Mouse (Mus musculus) spleen, embryonic (tissue): ENCODE results near the gene Dydc2.

ENCODE experiments used
- CTCF ChIA-PET: fragments of 350-600 bp; sonication (Branson Sonifier 250); formaldehyde crosslinking; loops from one replicate; lab custom pipeline; 2022; lab: Charles Lee

Dydc2 gene

DNA sequence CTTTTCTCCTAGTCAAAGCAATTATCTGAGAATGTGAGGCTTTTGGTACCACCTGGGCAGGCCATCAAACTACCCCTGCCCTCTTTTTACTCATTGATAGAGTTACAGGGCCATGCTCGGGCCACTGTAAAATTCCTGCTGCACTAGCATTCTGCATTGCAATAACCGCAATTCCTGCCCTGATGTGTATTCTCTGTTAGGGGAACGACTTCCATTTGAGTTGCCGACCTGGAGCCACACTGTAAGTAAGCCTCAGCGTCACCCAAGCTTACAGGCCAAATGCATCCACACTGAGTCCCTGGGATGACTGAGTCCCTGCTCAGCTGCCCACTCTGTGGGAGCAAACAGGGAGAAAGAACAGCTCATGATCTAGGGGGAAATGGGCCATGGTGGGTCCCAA is 67.4 kb downstream of the Dydc2 start:
- CTCF ChIA-PET = no interaction called here

DNA sequence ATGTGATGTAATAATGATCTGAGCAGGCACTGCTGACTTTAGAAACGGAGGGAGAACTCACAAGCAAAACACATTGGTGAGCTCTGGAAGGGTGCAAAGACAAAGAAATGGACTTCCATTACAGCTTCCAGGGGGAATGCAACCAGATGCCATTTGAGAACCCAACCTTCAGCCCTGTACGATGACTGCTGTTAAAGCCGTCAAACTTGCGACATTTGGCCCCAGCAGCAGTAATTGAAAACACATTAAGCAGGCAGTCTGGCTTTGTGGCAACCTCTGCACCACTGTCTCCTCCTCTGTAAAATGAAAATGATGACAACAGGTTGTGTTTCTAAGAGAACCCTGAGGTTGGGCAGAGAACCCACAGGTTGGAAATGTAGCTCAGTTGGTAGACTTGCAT is 68.2 kb downstream of the Dydc2 start:
- CTCF ChIA-PET = no interaction called here

DNA sequence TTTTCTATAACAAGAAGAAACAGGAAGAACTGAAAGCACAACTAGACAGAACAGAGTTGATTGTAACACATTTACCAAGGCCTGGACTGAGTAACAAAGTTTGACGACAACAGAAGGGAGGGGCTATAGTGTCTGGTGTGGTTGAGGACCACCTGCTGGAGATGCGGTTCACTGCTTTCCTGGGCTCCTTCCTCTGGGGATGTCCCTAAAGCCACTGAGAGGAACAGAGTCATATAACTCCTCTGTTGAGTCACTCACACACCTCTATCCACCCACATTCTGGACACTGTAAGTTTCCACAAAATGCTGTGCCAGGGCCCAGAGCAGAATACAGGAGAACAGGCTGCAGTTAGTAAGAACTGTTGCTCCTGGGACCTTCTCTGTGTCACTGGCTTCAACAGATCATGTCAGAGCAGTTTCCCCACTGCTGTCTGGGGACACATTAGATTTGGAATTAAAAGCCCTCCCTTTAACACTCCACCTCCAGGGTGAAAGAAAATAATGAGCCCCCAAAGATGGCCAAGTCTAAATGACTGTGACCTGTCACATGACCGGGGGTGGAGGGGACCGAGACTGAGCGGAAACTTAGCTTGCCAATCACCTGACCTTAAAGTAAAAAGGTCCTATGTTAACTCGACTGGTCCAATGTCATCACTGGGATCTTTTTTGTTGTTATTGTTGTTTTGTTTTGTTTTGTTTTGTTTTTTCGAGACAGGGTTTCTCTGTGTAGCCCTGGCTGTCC is 68.9 kb downstream of the Dydc2 start:
- CTCF ChIA-PET = no interaction called here
